Mouse (Mus musculus) hindbrain, embryonic 10.5 days (tissue): ENCODE data around the gene Auh. TPM values are rescaled to one million over a fixed set of nuclear protein-coding genes. Genes with fewer than 3 reads are reported as not detected.

Source experiments
- DNase-seq: peaks from one replicate; pipeline ENCODE4 v3.0.0-alpha.2; 2017; ENCODE audit warnings: low spot score
- H3K27ac ChIP-seq: fragments of 300-500 bp; sonication (generic); 2 replicates; pipeline ENCODE4 v1.5.1; 2016; ENCODE audit warnings: mild to moderate bottlenecking, moderate library complexity
- H3K27me3 ChIP-seq: fragments of 300-500 bp; sonication (generic); 2 replicates; pipeline ENCODE4 v1.6.1; 2016; ENCODE audit warnings: mild to moderate bottlenecking; ENCODE audit not compliant: poor library complexity, insufficient read depth, severe bottlenecking
- H3K36me3 ChIP-seq: fragments of 300-500 bp; sonication (generic); 2 replicates; pipeline ENCODE4 v1.6.1; 2016; ENCODE audit warnings: mild to moderate bottlenecking, moderate library complexity
- H3K4me1 ChIP-seq: fragments of 300-500 bp; sonication (generic); replicated peaks from 2 replicates; pipeline ENCODE4 v1.6.1; 2016; ENCODE audit warnings: mild to moderate bottlenecking
- H3K4me3 ChIP-seq: fragments of 300-500 bp; sonication (generic); 2 replicates; pipeline ENCODE4 v1.5.1; 2016; ENCODE audit warnings: mild to moderate bottlenecking, moderate library complexity
- H3K9me3 ChIP-seq: fragments of 300-500 bp; sonication (generic); 2 replicates; pipeline ENCODE4 v1.6.1; 2016; ENCODE audit warnings: mild to moderate bottlenecking, moderate library complexity
- WGBS: fragments of 180-500 bp; shearing (Covaris S2); methylation state at CpG from one replicate; pipeline ENCODE4 v1.1.7; 2016; 5-methylcytosine and 5-hydroxymethylcytosine counted together
- polyA plus RNA-seq: library from polyadenylated mRNA; unstranded; fragments of >200 nt; fragmentation: Nextera tagmentation; extraction: Ambion mirVana; gene quantifications from 2 replicates; pipeline ENCODE4 v1.2.1, GENCODE M21; 2016

Auh gene
- polyA plus RNA-seq, 1 experiment from 2014 or later: 44.5 TPM

- 74% methylated on average over 15 of the region's 15 CpGs for WGBS
- H3K9me3 ChIP-seq: no peaks in the 10 kb centered on the region
- peaks cover 26% of the 10 kb centered on the region for H3K4me1 ChIP-seq
- no peak overlapping the region for H3K4me3 ChIP-seq
- no peak for DNase-seq
- no peaks in the 10 kb centered on the region; the same call in 1 of the 2 replicates for H3K36me3 ChIP-seq
- H3K27me3 ChIP-seq: no peaks in the 10 kb centered on the region
- H3K27ac ChIP-seq: peak overlapping the region; percentile 59; the same call in 1 of the 2 replicates
Observed at GRCm38 (mm10) chr13:52866005-52866792, 63.3 kb downstream of the Auh start.

GRCm38 (mm10) chr13:52863436-52863835 is 66.0 kb downstream of the Auh start:
- peaks cover 19% of the 10 kb centered on the region for H3K4me1 ChIP-seq
- WGBS: 92% methylated on average over 8 of the region's 8 CpGs
- DNase-seq: no peak

GRCm38 (mm10) chr13:52860006-52860685 is 69.3 kb downstream of the Auh start:
- no peak for DNase-seq
- H3K4me1 ChIP-seq: peaks cover 5% of the 10 kb centered on the region; the same call in 1 of the 2 replicates
- H3K9me3 ChIP-seq: no peaks in the 10 kb centered on the region
- H3K27ac ChIP-seq: no peak overlapping the region
- no peak overlapping the region for H3K4me3 ChIP-seq
- H3K36me3 ChIP-seq: no peaks in the 10 kb centered on the region; the same call in 1 of the 2 replicates
- no peaks in the 10 kb centered on the region for H3K27me3 ChIP-seq
- WGBS: 79% methylated on average over 22 of the region's 22 CpGs

More at GRCm38 (mm10) chr13:52863436-52863835, 66.0 kb downstream of the Auh start:
- Histone ChIP-seq H3K27me3 (no peaks in the 10 kb centered on the region), H3K4me3 (no peak overlapping the region), H3K36me3 (no peaks in the 10 kb centered on the region; the same call in 1 of the 2 replicates), H3K9me3 (no peaks in the 10 kb centered on the region), H3K27ac (no peak overlapping the region)

- Histone ChIP-seq H3K27me3 (no peaks in the 10 kb centered on the region), H3K4me1 (peaks cover 5% of the 10 kb centered on the region; the same call in 1 of the 2 replicates), H3K27ac (no peak overlapping the region), H3K9me3 (no peaks in the 10 kb centered on the region), H3K36me3 (no peaks in the 10 kb centered on the region; the same call in 1 of the 2 replicates), H3K4me3 (no peak overlapping the region)
- no peak for DNase-seq
- WGBS: 76% methylated on average over 16 of the region's 16 CpGs
Observed at GRCm38 (mm10) chr13:52859065-52859820, 70.2 kb downstream of the Auh start.

GRCm38 (mm10) chr13:52858373-52858772 is 71.1 kb downstream of the Auh start:
- H3K9me3 ChIP-seq: no peaks in the 10 kb centered on the region
- H3K4me3 ChIP-seq: no peak overlapping the region
- peaks cover 14% of the 10 kb centered on the region for H3K4me1 ChIP-seq
- no peak for DNase-seq
- no peaks in the 10 kb centered on the region; the same call in 1 of the 2 replicates for H3K36me3 ChIP-seq
- H3K27ac ChIP-seq: no peak overlapping the region
- no peaks in the 10 kb centered on the region for H3K27me3 ChIP-seq
- WGBS: 90% methylated on average over 12 of the region's 12 CpGs

- no peaks in the 10 kb centered on the region; the same call in 1 of the 2 replicates for H3K36me3 ChIP-seq
- no peaks in the 10 kb centered on the region for H3K27me3 ChIP-seq
- H3K27ac ChIP-seq: no peak overlapping the region
- peaks cover 15% of the 10 kb centered on the region for H3K4me1 ChIP-seq
- H3K4me3 ChIP-seq: no peak overlapping the region
- WGBS: 93% methylated on average over 5 of the region's 5 CpGs
- DNase-seq: no peak
- no peaks in the 10 kb centered on the region for H3K9me3 ChIP-seq
Observed at GRCm38 (mm10) chr13:52857781-52858180, 71.7 kb downstream of the Auh start.

GRCm38 (mm10) chr13:52853536-52853935 is 75.9 kb downstream of the Auh start:
- WGBS: 59% methylated on average over 1 of the region's 1 CpGs
- H3K36me3 ChIP-seq: no peaks in the 10 kb centered on the region
- H3K4me3 ChIP-seq: no peak overlapping the region
- no peaks in the 10 kb centered on the region for H3K9me3 ChIP-seq
- no peaks in the 10 kb centered on the region for H3K27me3 ChIP-seq
- H3K27ac ChIP-seq: no peak overlapping the region; the same call in 1 of the 2 replicates
- DNase-seq: peak; percentile 30
- H3K4me1 ChIP-seq: peaks cover 21% of the 10 kb centered on the region

- Histone ChIP-seq H3K9me3 (no peaks in the 10 kb centered on the region), H3K36me3 (no peaks in the 10 kb centered on the region), H3K4me1 (peaks cover 31% of the 10 kb centered on the region), H3K4me3 (no peak overlapping the region), H3K27me3 (no peaks in the 10 kb centered on the region), H3K27ac (no peak overlapping the region)
- 78% methylated on average over 4 of the region's 4 CpGs for WGBS
- DNase-seq: no peak
Observed at GRCm38 (mm10) chr13:52851886-52852285, 77.6 kb downstream of the Auh start.

GRCm38 (mm10) chr13:52850024-52850723 is 79.3 kb downstream of the Auh start:
- DNase-seq: no peak
- Histone ChIP-seq H3K4me1 (peaks cover 31% of the 10 kb centered on the region), H3K27me3 (no peaks in the 10 kb centered on the region), H3K36me3 (no peaks in the 10 kb centered on the region), H3K27ac (peak overlapping the region; percentile 50), H3K4me3 (no peak overlapping the region), H3K9me3 (no peaks in the 10 kb centered on the region)
- 87% methylated on average over 15 of the region's 15 CpGs for WGBS

GRCm38 (mm10) chr13:52849394-52849801 is 80.1 kb downstream of the Auh start:
- H3K27me3 ChIP-seq: no peaks in the 10 kb centered on the region
- DNase-seq: no peak
- peaks cover 31% of the 10 kb centered on the region for H3K4me1 ChIP-seq
- no peaks in the 10 kb centered on the region for H3K36me3 ChIP-seq
- no peaks in the 10 kb centered on the region for H3K9me3 ChIP-seq
- H3K27ac ChIP-seq: peak overlapping the region; percentile 50; the same call in 1 of the 2 replicates
- H3K4me3 ChIP-seq: no peak overlapping the region
- WGBS: 85% methylated on average over 9 of the region's 9 CpGs

- Histone ChIP-seq H3K4me3 (no peak overlapping the region), H3K36me3 (no peaks in the 10 kb centered on the region), H3K27ac (peak overlapping the region; percentile 8; the same call in 1 of the 2 replicates), H3K4me1 (peaks cover 20% of the 10 kb centered on the region), H3K27me3 (no peaks in the 10 kb centered on the region), H3K9me3 (no peaks in the 10 kb centered on the region)
- 59% methylated on average over 8 of the region's 8 CpGs for WGBS
- no peak for DNase-seq
Observed at GRCm38 (mm10) chr13:52847481-52847880, 82.0 kb downstream of the Auh start.

- WGBS: 87% methylated on average over 17 of the region's 17 CpGs
- no peaks in the 10 kb centered on the region for H3K9me3 ChIP-seq
- H3K36me3 ChIP-seq: no peaks in the 10 kb centered on the region
- peak overlapping the region; percentile 8; the same call in 1 of the 2 replicates for H3K27ac ChIP-seq
- H3K4me1 ChIP-seq: peaks cover 20% of the 10 kb centered on the region
- H3K4me3 ChIP-seq: no peak overlapping the region
- H3K27me3 ChIP-seq: no peaks in the 10 kb centered on the region
- no peak for DNase-seq
Observed at GRCm38 (mm10) chr13:52847071-52847470, 82.4 kb downstream of the Auh start.
